Mouse (Mus musculus): ENCODE measurements around the gene Gria3. TPM values are rescaled to one million over a fixed set of nuclear protein-coding genes. Genes with fewer than 3 reads are reported as not detected.

The Gria3 gene
- polyA plus RNA-seq, 1 experiment = 4.6 TPM

DNA sequence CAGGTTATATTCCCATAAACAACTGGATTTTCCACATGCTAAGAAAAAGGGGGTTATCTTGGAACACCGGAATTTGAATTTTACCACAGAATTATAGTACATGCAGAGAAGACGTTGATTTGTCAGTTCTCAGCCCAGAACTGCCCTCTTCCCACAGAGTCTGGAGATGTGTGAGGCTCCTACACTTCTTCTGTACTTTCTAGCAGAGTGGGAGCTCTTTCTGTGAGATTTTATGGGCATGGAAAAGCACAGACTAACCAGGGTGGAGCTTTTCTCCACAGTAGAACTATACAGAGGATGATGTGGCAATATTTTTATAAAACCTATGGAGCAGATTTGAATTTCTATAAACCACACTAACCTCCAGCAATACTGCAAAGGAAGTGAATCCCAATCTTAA, 217.7 kb downstream of the Gria3 start:
- Histone ChIP-seq H3K4me3 (replicated peaks; ENCODE audit: extremely low read depth, low read depth, low read length) (no peak overlapping the region), H3K4me1 (ENCODE audit: control insufficient read depth, insufficient read depth, low read length) (no peaks in the 10 kb centered on the region)
- TF ChIP-seq CTCF (IDR thresholded peaks at IDR 0.05; ENCODE audit: insufficient read depth, low read length) = no peak
- TF ChIP-seq POLR2A (IDR thresholded peaks at IDR 0.05; ENCODE audit: borderline replicate concordance, extremely low read depth, low read depth, low read length) = no peak
- no peak for DNase-seq
- 76% methylated on average over 2 of the region's 2 CpGs for WGBS

DNA sequence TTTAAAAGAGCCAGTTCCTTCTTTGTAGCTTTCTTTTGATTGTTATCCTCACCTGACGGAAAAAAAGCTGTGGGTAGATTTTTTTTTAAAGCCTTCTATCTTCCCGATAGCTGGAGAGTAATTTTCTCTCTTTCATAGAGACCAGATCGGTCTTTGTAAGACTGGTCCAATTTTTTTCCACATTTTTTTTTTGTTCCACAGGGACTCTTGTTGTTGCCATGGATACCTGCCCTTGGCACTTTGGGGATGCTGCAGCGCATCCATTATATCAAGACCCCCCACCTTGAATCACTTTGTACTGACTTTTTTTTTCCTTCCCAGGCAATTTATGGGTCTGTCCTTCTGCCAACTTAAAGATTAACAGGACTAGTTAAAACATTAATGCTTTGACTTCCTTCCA, 232.9 kb downstream of the Gria3 start:
- no peak for TF ChIP-seq CTCF (IDR thresholded peaks at IDR 0.05; ENCODE audit: insufficient read depth, low read length)
- no peak for TF ChIP-seq POLR2A (IDR thresholded peaks at IDR 0.05; ENCODE audit: borderline replicate concordance, extremely low read depth, low read depth, low read length)
- Histone ChIP-seq H3K4me3 (replicated peaks; ENCODE audit: extremely low read depth, low read depth, low read length) (no peak overlapping the region), H3K4me1 (ENCODE audit: control insufficient read depth, insufficient read depth, low read length) (no peaks in the 10 kb centered on the region)
- 80% methylated on average over 4 of the region's 4 CpGs for WGBS
- no peak for DNase-seq

DNA sequence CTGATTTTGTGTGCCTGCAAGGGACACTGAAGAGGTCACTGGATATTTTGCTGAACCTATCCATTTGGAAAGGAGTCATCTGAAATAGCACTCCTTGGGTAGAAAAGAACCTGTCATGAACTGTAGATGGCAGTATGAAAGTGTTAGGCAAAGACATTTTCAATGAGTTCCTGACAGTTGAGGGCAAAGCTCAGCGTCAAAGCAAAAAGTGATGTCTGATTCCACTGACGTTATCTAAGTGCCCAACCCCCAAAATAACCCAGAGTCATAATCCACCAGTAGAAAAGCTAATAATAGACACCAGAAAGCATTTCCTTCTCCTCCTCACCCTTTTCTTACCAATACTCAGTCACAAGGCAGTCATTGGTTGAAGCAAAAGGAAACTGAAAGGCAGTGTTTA, 244.3 kb downstream of the Gria3 start:
- no peak overlapping the region for H3K4me3 ChIP-seq (replicated peaks; ENCODE audit: extremely low read depth, low read depth, low read length)
- TF ChIP-seq POLR2A (IDR thresholded peaks at IDR 0.05; ENCODE audit: borderline replicate concordance, extremely low read depth, low read depth, low read length) = no peak
- TF ChIP-seq CTCF (IDR thresholded peaks at IDR 0.05; ENCODE audit: insufficient read depth, low read length) = no peak
- DNase-seq = no peak
- 45% methylated on average over 2 of the region's 2 CpGs for WGBS
- H3K4me1 ChIP-seq (ENCODE audit: control insufficient read depth, insufficient read depth, low read length) = no peaks in the 10 kb centered on the region

DNA sequence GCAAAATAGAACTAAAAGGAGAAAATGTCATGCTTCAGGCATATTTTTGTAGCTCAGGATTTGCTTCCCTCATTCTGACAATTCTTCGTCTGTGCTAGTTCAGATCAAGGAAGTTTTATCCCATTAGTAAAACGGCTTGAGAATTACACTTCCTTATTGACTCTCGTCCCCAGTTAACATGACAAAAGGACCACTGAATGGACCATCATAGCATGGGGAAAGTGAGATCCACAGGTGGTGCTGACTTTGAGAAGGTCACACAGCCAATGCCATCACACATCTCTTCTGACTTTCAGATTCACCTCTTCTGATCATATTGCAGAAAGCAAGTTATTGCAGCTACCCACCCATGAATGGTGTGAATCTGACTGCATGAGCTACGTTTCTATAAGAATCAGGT, 257.1 kb downstream of the Gria3 start:
- TF ChIP-seq CTCF (IDR thresholded peaks at IDR 0.05; ENCODE audit: insufficient read depth, low read length) (no peak), POLR2A (IDR thresholded peaks at IDR 0.05; ENCODE audit: borderline replicate concordance, extremely low read depth, low read depth, low read length) (no peak)
- WGBS = 60% methylated on average over 4 of the region's 4 CpGs
- no peak for DNase-seq
- no peaks in the 10 kb centered on the region for H3K4me1 ChIP-seq (ENCODE audit: control insufficient read depth, insufficient read depth, low read length)
- no peak overlapping the region for H3K4me3 ChIP-seq (replicated peaks; ENCODE audit: extremely low read depth, low read depth, low read length)

DNA sequence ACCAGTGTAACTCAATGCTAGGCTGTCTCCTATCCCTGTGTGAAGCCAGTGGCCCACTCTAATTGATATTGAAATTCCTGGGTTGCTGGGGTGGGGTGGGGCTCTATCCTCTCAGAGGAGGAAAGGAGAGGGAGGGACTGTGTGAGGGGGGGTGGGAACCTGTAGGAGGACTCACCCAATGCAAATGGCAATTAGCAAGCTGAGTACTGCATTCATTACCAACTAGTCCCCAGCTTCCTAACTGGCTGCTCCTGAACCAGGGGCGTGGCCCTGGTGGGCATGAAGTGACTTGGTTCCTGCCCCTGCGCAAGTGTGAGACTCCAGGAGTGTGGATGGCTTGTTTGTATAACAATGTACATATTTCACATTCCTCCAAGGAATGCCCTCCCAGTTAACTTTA, 288.2 kb downstream of the Gria3 start:
- TF ChIP-seq POLR2A (IDR thresholded peaks at IDR 0.05; ENCODE audit: borderline replicate concordance, extremely low read depth, low read depth, low read length) (no peak), CTCF (IDR thresholded peaks at IDR 0.05; ENCODE audit: insufficient read depth, low read length) (no peak)
- WGBS = 48% methylated on average over 2 of the region's 2 CpGs
- Histone ChIP-seq H3K4me1 (ENCODE audit: control insufficient read depth, insufficient read depth, low read length) (no peaks in the 10 kb centered on the region), H3K4me3 (replicated peaks; ENCODE audit: extremely low read depth, low read depth, low read length) (no peak overlapping the region)
- no peak for DNase-seq

DNA sequence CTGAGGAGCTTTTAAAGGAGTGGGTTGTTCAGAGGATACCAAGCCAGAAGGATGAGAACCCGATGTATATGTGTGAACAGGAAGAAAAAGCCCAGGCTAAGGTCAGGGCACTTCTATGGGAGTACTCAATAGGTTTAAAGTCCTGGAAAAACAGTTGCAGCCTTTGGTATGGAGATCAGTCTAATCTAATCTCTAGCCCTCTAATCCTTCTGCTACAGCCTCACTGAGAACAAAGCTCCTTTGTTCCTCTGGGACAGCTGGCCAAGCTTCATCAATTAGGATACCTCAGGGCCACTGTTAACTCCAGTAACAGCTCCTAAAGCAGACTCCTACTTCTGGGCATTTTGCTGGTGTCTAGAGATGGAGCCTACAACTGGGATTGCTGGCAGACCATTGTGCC, 291.4 kb downstream of the Gria3 start:
- no peak for DNase-seq
- no peak for TF ChIP-seq CTCF (IDR thresholded peaks at IDR 0.05; ENCODE audit: insufficient read depth, low read length)
- Histone ChIP-seq H3K4me3 (replicated peaks; ENCODE audit: extremely low read depth, low read depth, low read length) (no peak overlapping the region), H3K4me1 (ENCODE audit: control insufficient read depth, insufficient read depth, low read length) (no peaks in the 10 kb centered on the region)
- 44% methylated on average over 1 of the region's 1 CpGs for WGBS

Measured in lung, adult 2 months (tissue).